Mouse (Mus musculus): ENCODE results near the gene Wfikkn1. TPM values are rescaled to one million over a fixed set of nuclear protein-coding genes. Genes with fewer than 3 reads are reported as not detected.

Gene Wfikkn1
- 0.34 and 0.51 TPM in 2 replicates for polyA plus RNA-seq (2015; fragmentation: Nextera tagmentation; extraction: Ambion mirVana)

DNA sequence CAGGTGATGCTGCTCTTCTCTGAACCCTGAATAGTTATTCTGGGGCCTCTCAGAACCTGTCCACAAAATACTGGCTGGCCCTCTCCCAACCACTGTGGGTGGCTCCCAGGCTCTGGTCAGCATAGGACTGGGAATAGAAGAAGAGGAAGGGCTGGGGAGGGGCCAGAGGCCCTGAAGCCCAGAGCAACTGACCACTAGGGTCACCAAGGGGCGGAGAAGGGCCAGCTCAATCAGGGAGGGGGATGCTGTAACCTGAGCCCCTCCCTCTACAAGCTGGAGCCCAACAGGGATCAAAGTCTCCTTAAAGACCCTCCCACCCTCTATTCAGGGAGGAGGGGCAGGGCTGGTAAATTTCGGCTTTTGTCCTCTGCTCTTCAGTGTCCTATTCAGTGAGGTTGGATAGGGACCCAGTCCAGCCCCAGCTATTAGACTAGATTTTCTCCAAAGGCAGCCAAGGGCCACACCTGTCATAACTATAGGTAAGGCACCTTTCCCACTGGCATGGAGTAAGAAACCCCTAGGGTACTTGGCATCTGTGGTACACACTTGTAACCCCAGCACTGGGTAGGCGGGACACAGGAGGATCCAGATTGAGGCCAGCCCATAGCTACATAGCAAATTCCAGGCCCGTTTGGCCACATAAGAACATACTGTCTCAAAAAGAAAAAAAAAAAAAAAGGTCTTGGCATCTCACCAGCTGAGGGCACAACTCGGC is at the start of gene Wfikkn1:
TSS of gene Wfikkn1 (minus strand) at position 663 of the 715 bp plus-strand sequence.
- Histone ChIP-seq H3K4me1 (ENCODE audit: control insufficient read depth, insufficient read depth, low read depth, low read length) (peaks cover 19% of the 10 kb centered on the region), H3K36me3 (ENCODE audit: control insufficient read depth, insufficient read depth, low read length) (peaks cover 25% of the 10 kb centered on the region), H3K9me3 (ENCODE audit: control insufficient read depth, low read length) (no peaks in the 10 kb centered on the region), H3K4me3 (ENCODE audit: low read length) (no peak within 1 kb of the TSS), H3K27ac (ENCODE audit: low read depth, low read length) (no peak within 1 kb of the TSS), H3K4me2 (ENCODE audit: low read length) (no peak within 1 kb of the TSS), H3K27me3 (replicated peaks; ENCODE audit: control insufficient read depth, insufficient read depth, low read length) (no peaks in the 10 kb centered on the region), H3K9ac (ENCODE audit: low read depth, low read length) (no peak within 1 kb of the TSS)
- WGBS: 22% methylated on average over 5 of the region's 5 CpGs
- ATAC-seq: no peak

GRCm38 (mm10) chr17:25925348-25925747 is 44.7 kb upstream of the Wfikkn1 start:
- no peaks in the 10 kb centered on the region for H3K27me3 ChIP-seq (replicated peaks; ENCODE audit: control insufficient read depth, insufficient read depth, low read length)
- 78% methylated on average over 2 of the region's 2 CpGs for WGBS
- no peak overlapping the region for H3K4me2 ChIP-seq (ENCODE audit: low read length)
- peaks cover 10% of the 10 kb centered on the region; the same call in 1 of the 2 replicates for H3K36me3 ChIP-seq (ENCODE audit: control insufficient read depth, insufficient read depth, low read length)
- H3K9me3 ChIP-seq (ENCODE audit: control insufficient read depth, low read length): no peaks in the 10 kb centered on the region
- no peaks in the 10 kb centered on the region for H3K4me1 ChIP-seq (ENCODE audit: control insufficient read depth, insufficient read depth, low read depth, low read length)
- H3K27ac ChIP-seq (ENCODE audit: low read depth, low read length): no peak overlapping the region
- ATAC-seq: no peak
- no peak overlapping the region for H3K9ac ChIP-seq (ENCODE audit: low read depth, low read length)
- H3K4me3 ChIP-seq (ENCODE audit: low read length): no peak overlapping the region

DNA sequence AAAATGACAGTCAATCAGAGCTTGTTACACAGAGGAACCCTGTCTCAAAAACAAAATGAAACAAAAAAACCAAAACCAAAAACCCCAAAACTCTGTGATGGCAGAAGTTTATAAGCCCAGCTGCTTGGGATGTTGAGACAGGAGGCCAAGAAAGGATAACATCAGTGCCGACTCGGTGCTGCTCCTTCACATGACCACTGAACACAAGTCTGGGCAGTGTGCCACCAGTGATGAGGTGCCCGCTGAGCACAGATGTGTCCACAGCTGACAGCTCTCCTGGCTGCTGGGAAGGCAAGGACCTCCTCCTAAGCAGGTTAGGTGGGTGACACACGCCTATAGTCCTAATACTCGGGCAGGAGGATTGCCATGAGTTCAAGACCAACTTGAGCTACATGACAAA is 41.5 kb upstream of the Wfikkn1 start:
- peaks cover 14% of the 10 kb centered on the region for H3K4me1 ChIP-seq (ENCODE audit: control insufficient read depth, insufficient read depth, low read depth, low read length)
- WGBS: 74% methylated on average over 5 of the region's 5 CpGs

GRCm38 (mm10) chr17:25919786-25920642 is 39.4 kb upstream of the Wfikkn1 start:
- WGBS: under 1% methylated on average over 39 of the region's 40 CpGs
- peak overlapping the region; percentile 95 for H3K4me3 ChIP-seq (ENCODE audit: low read length)

More for the DNA sequence above, 41.5 kb upstream of the Wfikkn1 start:
- Histone ChIP-seq H3K9ac (ENCODE audit: low read depth, low read length) (no peak overlapping the region), H3K4me3 (ENCODE audit: low read length) (no peak overlapping the region), H3K27me3 (replicated peaks; ENCODE audit: control insufficient read depth, insufficient read depth, low read length) (no peaks in the 10 kb centered on the region), H3K27ac (ENCODE audit: low read depth, low read length) (no peak overlapping the region), H3K36me3 (ENCODE audit: control insufficient read depth, insufficient read depth, low read length) (peaks cover 3% of the 10 kb centered on the region; the same call in 1 of the 2 replicates), H3K9me3 (ENCODE audit: control insufficient read depth, low read length) (no peaks in the 10 kb centered on the region), H3K4me2 (ENCODE audit: low read length) (no peak overlapping the region)
- ATAC-seq: no peak

GRCm38 (mm10) chr17:25919144-25919785 is 38.6 kb upstream of the Wfikkn1 start, which contains the start of gene Rab40c:
Rab40c (minus strand) TSS chr17:25919727.
- WGBS: under 1% methylated on average over 54 of the region's 78 CpGs
- Histone ChIP-seq H3K4me1 (ENCODE audit: control insufficient read depth, insufficient read depth, low read depth, low read length) (peaks cover 15% of the 10 kb centered on the region), H3K9ac (ENCODE audit: low read depth, low read length) (peak within 1 kb of the TSS; percentile 91), H3K27ac (ENCODE audit: low read depth, low read length) (peak within 1 kb of the TSS; percentile 97), H3K4me2 (ENCODE audit: low read length) (peak within 1 kb of the TSS; percentile 87), H3K4me3 (ENCODE audit: low read length) (peak within 1 kb of the TSS; percentile 95), H3K36me3 (ENCODE audit: control insufficient read depth, insufficient read depth, low read length) (no peaks in the 10 kb centered on the region), H3K27me3 (replicated peaks; ENCODE audit: control insufficient read depth, insufficient read depth, low read length) (no peaks in the 10 kb centered on the region), H3K9me3 (ENCODE audit: control insufficient read depth, low read length) (no peaks in the 10 kb centered on the region)
- no peak; the same call in 1 of the 2 replicates for ATAC-seq

More at GRCm38 (mm10) chr17:25919786-25920642, 39.4 kb upstream of the Wfikkn1 start:
- Histone ChIP-seq H3K36me3 (ENCODE audit: control insufficient read depth, insufficient read depth, low read length) (no peaks in the 10 kb centered on the region), H3K9ac (ENCODE audit: low read depth, low read length) (peak overlapping the region; percentile 70), H3K27ac (ENCODE audit: low read depth, low read length) (peak overlapping the region; percentile 97), H3K9me3 (ENCODE audit: control insufficient read depth, low read length) (no peaks in the 10 kb centered on the region), H3K4me1 (ENCODE audit: control insufficient read depth, insufficient read depth, low read depth, low read length) (peaks cover 15% of the 10 kb centered on the region), H3K27me3 (replicated peaks; ENCODE audit: control insufficient read depth, insufficient read depth, low read length) (no peaks in the 10 kb centered on the region), H3K4me2 (ENCODE audit: low read length) (peak overlapping the region; percentile 63)
- peak; percentile 99 for ATAC-seq

- Histone ChIP-seq H3K9me3 (ENCODE audit: control insufficient read depth, low read length) (no peaks in the 10 kb centered on the region), H3K4me1 (ENCODE audit: control insufficient read depth, insufficient read depth, low read depth, low read length) (peaks cover 15% of the 10 kb centered on the region), H3K27ac (ENCODE audit: low read depth, low read length) (no peak overlapping the region), H3K9ac (ENCODE audit: low read depth, low read length) (peak overlapping the region; percentile 91), H3K27me3 (replicated peaks; ENCODE audit: control insufficient read depth, insufficient read depth, low read length) (no peaks in the 10 kb centered on the region), H3K4me3 (ENCODE audit: low read length) (peak overlapping the region; percentile 95), H3K4me2 (ENCODE audit: low read length) (peak overlapping the region; percentile 87), H3K36me3 (ENCODE audit: control insufficient read depth, insufficient read depth, low read length) (no peaks in the 10 kb centered on the region)
- no peak for ATAC-seq
- 80% methylated on average over 9 of the region's 9 CpGs for WGBS
Measured at GRCm38 (mm10) chr17:25918037-25918750, 37.5 kb upstream of the Wfikkn1 start.

GRCm38 (mm10) chr17:25916931-25917647 is 36.4 kb upstream of the Wfikkn1 start:
- Histone ChIP-seq H3K9me3 (ENCODE audit: control insufficient read depth, low read length) (no peaks in the 10 kb centered on the region), H3K27me3 (replicated peaks; ENCODE audit: control insufficient read depth, insufficient read depth, low read length) (no peaks in the 10 kb centered on the region), H3K9ac (ENCODE audit: low read depth, low read length) (no peak overlapping the region), H3K27ac (ENCODE audit: low read depth, low read length) (no peak overlapping the region), H3K4me1 (ENCODE audit: control insufficient read depth, insufficient read depth, low read depth, low read length) (peaks cover 15% of the 10 kb centered on the region), H3K4me3 (ENCODE audit: low read length) (no peak overlapping the region), H3K4me2 (ENCODE audit: low read length) (no peak overlapping the region), H3K36me3 (ENCODE audit: control insufficient read depth, insufficient read depth, low read length) (no peaks in the 10 kb centered on the region)
- 85% methylated on average over 8 of the region's 8 CpGs for WGBS
- ATAC-seq: no peak

DNA sequence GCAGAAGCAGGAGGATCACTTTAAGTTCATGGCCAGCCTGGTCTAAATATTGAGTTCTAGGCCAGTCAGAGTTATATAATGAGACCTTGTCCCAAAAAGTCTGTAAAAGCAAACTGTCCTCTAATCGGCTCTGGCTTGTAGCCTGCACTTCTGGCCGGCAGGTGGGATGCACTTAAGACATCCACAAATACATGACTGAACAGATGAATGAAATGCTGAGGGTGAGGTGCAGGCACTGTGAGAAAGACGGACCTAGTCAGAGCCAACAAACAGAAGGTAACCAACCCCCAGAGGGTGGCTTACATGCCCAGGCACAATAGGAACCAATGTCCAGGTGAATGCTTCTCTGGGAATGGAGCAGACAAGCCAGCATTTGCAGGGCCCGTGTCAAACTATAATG is 33.6 kb upstream of the Wfikkn1 start:
- no peaks in the 10 kb centered on the region for H3K9me3 ChIP-seq (ENCODE audit: control insufficient read depth, low read length)
- peaks cover 15% of the 10 kb centered on the region for H3K4me1 ChIP-seq (ENCODE audit: control insufficient read depth, insufficient read depth, low read depth, low read length)
- H3K36me3 ChIP-seq (ENCODE audit: control insufficient read depth, insufficient read depth, low read length): no peaks in the 10 kb centered on the region
- H3K27me3 ChIP-seq (replicated peaks; ENCODE audit: control insufficient read depth, insufficient read depth, low read length): no peaks in the 10 kb centered on the region
- 89% methylated on average over 4 of the region's 4 CpGs for WGBS
- no peak overlapping the region for H3K9ac ChIP-seq (ENCODE audit: low read depth, low read length)
- H3K4me2 ChIP-seq (ENCODE audit: low read length): no peak overlapping the region
- no peak overlapping the region for H3K4me3 ChIP-seq (ENCODE audit: low read length)
- ATAC-seq: no peak
- no peak overlapping the region for H3K27ac ChIP-seq (ENCODE audit: low read depth, low read length)
